Mouse (Mus musculus): ENCODE results near the gene Wasl.

DNA sequence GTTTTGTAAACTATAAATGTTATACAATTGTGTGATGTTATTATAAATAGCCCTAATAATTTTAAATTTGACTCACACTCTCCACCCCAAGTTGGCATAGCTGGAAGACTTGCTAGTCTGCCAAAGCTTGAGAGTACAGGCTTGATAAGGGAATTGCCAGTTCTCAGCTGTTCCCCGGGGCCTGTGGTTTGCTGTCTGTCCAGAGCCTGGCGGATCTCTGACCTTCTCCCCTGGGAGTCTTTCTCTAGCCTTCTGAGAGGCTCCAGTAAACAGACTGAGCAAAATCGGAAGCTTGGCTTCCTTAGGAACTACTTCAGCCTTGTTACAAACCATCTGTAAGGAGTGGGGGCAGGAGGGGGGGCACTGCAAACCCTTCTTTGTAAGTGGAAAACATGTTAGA, 77.9 kb downstream of the Wasl start:
- TF ChIP-seq CTCF (conservative IDR thresholded peaks at IDR 0.05; ENCODE audit: low read length) (no peak), NANOG (IDR thresholded peaks at IDR 0.05; ENCODE audit: borderline replicate concordance, low read length) (no peak)

Measured in E14TG2a.4 (cell line).